Mouse (Mus musculus): ENCODE measurements at regions not wholly inside any gene's neighbourhood (a gene's known extent, or its start where the extent isn't known, plus 50 kb on each side); places are given as distances from the start of the nearest gene placed in this dataset.

DNA sequence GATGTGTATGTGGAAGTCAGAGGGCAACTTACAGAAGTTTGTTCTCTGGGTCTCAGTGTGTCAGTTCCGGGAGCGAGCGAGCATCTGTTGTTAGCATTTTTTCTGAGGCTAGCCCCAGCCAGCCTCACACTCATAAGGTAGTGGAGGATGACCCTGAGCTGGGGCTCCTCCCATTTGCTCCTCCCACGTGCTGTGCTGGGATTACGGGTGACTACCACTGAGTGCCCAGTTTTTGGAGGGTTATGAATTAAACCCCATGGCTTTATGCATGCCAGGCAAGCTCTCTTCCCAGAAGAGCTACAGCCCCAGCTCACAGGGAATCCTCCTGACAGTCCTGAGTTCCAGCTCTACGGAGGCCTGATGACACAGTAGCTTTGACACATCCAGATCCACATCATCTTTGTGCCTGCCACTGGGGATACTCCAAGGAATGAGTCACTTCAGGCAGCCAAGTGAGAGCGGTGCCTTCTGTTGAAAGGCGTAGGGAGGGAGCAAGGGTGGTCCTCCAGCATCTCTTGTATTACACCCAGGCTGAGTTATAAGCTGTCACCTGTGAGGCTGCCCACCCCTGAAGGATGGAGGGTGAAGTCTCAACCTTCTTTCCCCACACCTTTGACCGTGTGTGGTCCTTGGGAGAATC lies 97.8 kb upstream of the Parp11 start:
- DNase-seq (ENCODE audit: low spot score) = no peak

DNA sequence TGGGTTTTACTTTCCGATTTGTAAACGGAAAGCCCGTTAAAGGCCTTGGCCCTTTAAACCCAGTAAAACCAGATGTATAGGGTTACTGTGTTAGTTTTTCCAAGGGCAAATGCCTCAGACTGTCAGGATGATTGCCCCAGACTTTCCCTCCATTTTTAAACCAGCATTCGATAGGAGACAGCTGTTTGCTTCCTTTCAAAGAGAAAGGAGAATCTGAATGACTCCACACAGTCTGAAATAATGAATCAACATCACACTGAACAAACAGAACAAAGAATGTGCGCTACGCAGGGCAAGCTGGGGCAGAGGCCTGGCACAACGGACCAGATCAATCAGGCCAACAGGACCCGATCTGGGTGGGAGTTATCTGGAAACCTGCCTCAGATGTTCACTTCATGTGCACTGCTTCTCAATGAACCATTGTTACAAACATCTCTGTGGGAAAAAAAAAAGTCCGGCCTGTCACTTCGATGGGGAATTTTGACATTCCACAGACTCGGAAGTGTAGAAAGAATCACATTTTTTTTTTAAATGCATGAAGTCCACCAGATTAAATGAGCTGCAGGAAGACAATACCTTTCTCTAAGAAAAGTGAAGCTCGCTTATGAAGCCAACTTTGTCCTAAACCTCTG lies 97.0 kb upstream of the Parp11 start:
- no peak for DNase-seq (ENCODE audit: low spot score)

DNA sequence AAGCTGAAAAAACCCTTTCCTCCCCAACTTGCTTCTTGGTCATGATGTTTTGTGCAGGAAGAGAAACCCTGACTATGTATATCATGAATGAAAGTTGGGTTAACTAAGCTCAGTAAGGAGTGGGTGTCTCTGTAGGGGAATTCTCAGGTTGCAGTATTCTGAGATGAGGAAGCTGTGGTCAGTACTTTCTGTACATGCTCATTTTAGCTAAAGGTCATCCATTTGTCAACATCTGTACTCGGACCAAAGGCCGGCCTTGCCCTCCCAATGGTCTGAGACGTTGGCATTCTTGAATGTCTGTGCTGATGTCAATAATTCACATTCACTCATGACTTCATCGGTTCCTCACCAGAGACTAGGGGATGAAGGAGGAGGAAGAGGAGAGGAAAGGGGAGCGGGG lies 94.9 kb upstream of the Parp11 start:
- DNase-seq (ENCODE audit: low spot score) = no peak

DNA sequence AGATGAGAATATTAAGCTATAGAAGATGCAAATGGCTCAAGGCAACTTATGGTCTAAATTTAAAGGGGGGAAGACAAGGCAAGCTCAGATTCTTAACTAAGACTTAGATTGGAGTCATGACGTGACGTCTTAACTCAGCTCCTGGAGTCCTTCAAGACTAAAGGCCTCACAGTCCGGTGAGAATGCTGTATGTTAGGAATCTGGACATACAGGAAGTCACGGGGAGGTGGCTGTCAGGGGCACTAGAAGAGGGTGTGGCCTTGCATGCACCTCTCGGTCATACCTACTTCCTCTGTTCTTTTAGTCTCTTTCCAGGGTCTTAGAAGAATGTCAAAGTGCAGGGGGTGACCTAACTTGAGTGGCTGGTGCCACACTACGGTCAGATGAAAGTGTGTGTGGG lies 91.5 kb upstream of the Parp11 start:
- no peak for DNase-seq (ENCODE audit: low spot score)

DNA sequence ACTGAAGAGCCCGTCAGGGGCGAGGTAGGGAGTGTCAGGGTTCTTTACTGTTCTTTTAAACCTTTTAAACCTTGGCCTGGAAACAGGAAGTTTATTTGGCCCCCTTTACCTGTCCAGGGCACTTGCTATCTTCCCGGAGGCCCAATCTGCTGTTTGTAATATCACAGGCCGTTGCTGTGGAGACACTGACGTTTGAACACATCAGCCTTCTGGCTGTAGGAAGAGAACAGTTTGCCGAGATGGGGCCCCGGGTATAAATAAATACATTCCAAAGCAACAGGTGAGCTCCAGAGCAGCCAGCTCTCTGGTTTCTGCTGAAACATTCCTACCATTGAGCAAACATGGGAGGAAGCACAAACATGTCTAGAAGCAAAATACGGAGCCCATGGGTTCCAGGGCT lies 90.2 kb upstream of the Parp11 start:
- DNase-seq (ENCODE audit: low spot score) = no peak

DNA sequence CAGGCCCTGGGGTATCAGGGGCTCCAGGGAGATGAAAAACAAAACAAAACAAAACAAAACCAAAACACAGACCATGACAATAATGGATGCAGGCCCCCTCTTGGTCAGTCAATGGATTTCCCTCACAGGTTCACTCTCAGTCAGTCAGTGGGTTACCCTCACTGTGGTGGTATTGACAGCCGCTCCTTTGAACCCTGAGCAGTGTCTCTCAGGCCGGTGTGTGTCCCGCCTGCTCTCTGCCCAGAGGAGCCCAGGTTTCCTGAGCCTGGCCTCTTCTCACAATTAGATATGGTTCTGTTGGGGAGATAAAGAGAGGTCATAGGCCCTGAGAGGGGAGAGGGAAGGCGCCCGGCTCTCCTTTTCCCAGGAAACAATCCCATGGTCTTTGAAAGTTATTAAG lies 87.8 kb upstream of the Parp11 start:
- no peak for DNase-seq (ENCODE audit: low spot score)

DNA sequence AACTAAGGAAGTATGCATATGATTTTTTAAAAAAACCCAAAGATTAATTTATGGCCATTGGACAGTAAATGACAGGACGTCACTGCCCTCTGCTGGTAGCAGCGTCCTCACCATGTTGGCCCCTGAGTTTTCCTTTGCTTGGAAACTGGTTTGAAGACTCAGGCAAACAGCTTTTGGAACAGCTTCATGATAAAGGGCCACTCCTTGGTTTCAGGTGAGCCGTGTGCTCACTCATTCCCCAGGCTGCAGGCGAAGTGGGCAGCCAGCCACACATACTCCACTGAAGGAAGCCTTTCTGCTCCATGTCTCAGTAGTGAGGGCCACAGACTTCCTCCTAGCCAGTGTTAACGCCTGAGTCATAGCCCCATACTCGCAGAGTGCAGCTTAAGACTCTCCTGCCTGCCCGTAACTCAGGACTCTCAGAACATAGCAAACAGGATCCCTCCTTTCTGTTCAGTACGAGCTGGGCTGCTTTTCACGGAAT lies 87.2 kb upstream of the Parp11 start:
- DNase-seq (ENCODE audit: low spot score) = peak; percentile 65

DNA sequence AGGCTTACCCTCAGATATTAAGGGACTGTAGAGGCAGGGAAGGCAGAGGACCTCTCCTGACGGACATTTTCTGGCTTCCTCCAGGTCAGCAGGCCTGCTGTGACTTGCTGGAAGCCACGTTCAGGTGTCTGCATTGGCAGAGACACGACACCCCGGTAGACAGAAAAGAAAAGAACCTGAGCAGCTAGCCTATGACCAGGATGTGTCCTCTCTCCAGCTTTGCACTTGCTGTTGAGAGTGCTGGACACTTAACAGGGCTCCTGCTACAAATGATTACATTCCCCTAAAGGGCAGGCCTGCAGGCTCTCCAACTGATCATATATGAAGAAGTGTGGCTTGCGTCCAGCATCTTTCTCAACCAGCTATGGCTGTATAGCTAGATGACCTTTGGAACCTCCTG lies 84.5 kb upstream of the Parp11 start:
- DNase-seq (ENCODE audit: low spot score) = no peak

DNA sequence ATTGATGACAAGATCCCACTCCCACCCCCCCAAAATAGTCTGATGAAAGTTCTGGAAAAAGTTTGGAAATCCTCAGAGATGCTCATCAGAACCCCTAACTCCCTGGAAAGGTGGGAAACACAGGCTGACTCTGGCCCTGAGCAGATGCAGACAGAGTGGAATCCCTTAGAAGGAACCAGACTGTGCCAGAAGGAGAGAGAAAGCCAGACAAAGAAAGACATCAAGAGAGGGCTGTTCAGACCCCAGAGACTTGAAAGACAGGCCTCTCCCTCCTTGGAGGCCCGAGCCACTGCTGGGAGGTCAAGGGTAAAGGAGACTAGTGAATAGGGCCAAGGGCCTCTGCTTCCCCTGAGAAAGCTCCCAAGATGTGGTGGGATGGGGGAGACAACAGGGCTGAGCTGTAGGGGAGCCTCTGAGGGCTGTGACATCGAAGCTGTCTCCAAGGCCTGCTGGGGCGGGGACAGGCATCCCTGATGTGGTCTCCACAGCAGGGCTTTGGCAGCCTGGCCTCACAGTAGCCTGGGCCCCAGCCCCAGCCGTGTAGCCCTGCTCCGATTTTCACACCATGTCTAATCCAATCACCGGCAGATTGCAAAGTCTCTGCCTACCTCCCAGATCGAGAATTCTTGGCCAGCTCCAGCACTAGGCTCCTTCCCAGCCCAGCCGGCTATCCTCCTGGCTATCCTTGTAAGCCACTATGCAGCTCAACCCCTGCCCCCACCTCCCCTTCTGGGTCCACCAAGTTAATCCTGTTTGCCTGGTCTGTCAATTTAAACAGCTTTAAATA lies 83.5 kb upstream of the Parp11 start:
- DNase-seq (ENCODE audit: low spot score) = no peak

DNA sequence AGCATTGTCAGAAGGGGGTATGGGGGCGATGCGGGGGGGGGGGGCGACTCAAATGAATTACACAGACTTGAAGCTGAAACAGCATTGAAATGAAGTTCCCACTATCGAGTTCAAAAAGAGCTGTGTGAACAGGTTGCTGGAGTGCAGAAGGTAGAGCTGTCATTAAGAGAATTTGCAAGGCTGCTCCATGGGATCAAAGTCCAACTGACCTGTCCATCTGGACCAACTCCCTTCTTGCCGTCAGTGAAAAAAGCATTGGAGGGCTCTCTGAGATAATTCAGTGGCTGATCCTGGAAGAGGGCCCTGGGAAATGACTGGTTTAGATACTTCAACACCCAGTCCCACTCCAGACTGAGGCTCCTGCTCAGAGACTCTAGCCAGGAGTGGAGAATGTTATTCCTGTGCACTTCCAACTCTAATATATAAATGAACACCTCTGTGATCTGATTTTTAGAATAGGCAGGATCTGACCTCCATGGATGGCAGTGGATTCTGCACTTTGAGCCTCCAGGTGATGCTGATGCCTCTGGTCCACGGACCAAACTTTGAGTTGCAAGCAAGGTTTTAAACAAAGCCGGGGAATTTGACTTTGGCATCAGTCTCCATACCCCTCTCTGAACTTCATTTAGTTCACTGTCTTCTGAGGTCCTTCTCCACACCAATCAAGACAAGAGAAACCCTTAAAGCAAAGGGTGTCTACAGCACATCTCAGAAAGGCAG lies 82.6 kb upstream of the Parp11 start:
- no peak for DNase-seq (ENCODE audit: low spot score)

DNA sequence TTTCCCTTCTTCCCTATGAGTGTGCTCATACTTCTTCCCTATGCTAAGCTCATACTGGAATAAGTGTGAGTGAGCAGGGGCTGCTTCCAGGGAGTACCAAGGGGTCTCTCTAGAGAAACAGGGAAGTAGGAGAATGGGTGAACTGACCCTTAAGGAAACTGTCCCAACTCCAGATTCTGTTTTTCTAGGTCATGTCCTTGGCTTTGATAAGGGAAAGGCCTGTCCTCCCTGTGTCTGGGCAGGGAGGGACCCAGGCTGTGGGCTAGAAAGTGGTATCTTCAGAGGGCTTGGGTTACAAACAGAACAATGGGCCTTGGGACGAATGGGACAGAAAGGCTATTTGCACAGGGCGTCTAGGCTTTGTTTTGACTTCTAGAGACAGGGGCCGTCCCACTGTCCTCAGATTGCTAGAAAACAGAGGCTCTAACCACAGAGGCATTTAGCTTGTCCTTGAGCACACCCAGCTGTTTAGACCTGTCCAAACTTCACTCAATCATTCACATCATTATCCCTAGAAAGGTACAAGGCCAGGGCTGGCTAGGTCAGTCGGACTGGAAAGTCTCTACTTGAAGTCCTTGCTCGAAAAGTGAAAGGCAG lies 82.0 kb upstream of the Parp11 start:
- no peak for DNase-seq (ENCODE audit: low spot score)

DNA sequence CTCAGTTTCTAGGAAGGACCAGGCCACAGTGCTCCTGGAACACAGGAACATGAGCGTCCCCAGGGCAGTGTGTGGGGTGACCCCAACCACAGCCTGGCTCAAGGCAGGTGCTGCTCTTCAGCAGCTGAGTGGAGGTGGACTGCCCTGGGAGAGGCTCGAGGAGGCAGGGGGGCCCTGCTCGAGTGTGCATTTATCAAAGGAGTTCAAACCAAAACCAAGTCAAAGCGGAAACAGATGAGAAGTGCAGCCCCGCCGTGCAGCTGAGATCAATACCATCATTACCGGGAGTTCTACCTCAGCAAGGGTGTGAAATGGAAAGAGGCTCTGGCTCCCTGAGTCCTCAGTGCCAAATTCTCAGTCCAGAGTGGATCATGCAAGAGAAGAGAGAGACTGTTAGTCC lies 81.4 kb upstream of the Parp11 start:
- no peak for DNase-seq (ENCODE audit: low spot score)

DNA sequence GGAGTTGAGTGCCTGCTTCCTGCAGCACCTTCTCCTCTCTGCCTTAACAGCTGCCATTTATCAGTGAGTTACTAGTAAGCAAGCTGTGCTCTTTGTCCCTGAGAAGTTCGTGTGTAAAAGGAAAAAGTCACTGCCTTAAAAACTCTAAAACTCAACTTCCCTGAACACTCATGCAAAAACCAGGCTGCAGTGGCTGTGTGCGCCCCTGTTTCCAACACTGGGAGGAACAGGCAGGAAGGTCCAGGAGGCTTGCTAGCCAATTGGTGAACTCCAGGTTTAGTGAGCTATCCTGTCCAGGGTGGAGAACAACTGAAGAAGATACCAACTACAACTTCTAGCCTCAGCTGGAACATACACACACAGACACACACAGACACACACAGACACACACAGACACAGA lies 81.0 kb upstream of the Parp11 start:
- DNase-seq (ENCODE audit: low spot score) = no peak

DNA sequence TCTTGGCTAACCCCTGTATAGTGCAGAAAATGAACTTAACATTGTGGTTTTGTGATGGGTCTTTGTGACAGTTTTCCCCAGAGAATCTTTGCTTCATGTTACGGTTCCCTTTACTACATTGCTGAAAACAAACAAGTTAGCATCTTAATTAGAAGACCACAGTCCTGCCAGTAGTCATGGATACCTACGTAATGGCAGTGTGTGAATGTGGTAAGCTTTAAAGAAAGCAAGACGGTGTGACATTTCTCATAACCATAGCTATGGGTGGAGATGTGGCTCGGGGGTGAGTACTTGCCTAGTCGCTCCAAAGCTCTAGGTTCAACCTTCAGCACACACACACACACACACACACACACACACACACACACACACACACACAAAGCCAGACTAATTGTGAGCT lies 73.6 kb upstream of the Parp11 start:
- no peak for DNase-seq (ENCODE audit: low spot score)

DNA sequence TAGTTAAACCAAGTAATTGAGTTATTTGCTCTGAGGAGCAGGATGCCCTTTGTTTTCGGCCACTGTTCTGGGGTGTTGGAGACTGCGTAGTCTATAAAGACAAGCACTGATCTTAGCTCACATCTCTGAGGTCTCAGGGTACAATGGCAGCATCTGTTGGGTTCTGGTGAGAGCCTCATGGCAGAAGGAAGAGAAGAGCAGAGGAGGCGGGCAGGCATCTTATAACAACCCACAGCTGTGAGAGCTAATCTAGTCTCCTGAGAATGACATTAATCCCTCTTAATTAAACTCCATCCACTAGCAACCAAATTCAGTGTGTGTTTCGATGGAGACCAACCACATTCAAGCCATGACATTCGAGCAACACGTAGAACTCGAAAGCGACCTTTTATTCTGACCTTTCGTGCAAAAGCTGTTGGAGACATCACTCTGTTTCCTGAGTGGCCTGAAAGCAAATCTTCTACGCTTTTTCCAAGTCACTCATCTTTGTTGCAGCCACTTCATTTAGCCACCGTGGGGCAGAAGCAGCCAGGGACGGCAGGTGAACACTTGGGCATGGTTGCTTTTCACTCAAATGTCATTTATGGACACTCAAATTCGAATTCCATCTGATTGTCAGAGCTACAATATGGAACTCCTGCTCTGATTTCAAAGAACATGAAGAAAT lies 72.7 kb upstream of the Parp11 start:
- DNase-seq (ENCODE audit: low spot score) = no peak

DNA sequence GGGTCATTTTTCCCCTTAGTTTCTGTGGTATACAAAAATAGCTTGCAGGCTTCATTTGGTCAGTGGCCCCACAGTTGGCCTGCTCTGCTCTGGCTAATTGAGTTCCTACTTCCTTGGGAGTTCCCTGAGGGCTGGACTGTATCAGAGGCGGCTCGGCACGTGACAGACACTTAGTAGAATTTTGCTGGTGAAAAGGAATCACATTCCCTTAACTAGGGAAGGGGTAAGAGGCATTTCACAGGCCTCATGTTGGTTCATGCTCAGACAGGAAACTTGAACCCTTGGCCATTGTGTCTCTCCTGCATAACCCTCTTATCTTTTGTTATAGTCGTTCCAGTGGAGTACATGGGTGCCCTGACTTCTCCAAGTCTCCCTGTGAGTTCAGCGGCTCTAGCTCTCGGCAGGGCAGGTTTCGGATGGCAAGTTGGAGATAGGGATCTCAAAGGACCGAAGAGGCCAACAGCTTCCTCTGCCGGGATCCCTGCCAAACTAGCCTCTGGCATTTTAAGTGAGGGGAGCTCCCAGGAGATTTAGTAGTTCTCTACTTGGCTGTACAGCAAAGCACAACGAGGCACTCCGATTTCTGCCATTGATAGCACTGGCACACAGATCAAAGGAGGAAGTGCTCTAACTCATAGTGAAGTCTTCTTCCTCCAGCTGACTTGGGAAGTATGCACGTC lies 72.0 kb upstream of the Parp11 start:
- no peak for DNase-seq (ENCODE audit: low spot score)

DNA sequence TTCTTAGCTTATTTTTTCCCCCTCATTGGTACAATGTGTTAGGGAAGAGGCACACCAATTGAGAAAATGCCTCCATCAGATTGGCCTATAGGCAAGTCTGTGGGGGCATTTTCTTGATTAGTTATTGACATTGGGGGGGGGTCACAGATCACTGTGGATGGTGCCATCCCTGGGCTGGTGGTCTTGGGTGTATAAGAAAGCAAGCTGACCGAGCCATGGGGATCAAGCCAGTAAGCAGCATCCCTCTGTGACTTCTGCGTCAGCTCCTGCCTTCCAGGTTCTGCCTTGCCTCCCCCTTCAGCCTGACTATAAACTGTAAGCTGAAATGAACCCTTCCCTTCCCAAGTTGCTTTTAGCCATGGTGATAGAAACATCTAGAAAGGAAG lies 71.5 kb upstream of the Parp11 start:
- DNase-seq (ENCODE audit: low spot score) = no peak

DNA sequence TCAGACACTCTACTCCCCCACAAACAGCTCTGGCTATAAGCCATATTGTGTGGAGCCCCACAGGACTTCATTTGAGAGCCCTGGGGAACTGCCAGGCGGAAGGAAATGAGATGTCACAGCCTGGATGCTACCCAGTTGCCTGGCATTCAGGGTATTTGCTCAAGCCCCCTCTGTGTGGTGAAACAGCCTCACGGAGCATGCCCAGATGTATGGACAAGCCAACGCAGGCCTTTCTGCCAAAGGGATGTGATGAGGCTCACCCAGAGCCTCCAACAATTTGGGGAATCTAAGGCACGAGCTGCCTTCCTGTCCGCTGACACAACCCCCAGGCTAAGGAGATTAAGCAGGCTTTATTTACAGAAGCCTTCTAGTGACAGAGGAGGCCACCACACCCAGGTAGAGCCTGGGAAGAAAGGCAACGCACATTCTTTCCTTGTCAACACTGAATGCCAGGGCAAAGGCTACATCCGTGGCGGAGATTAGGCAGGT lies 70.9 kb upstream of the Parp11 start:
- no peak for DNase-seq (ENCODE audit: low spot score)

DNA sequence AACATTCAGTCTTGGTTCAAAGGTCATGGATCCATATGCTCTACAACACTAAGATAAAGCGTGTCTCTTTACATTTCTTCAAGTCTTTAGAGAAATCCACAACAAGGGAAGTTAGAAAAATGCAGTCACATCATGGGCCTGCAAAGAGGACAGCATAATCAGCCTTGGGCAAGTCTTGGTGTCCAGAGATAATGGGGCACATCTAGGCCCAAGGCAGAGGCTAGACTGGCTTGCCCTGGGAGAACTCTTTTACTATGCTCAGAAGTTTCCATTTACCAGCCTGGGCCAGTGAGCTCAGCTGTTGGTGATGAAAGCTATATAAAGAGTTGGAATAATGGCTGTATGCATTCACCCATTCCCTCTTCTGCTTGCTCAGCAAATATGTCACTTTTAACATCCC lies 67.9 kb upstream of the Parp11 start:
- no peak for DNase-seq (ENCODE audit: low spot score)

DNA sequence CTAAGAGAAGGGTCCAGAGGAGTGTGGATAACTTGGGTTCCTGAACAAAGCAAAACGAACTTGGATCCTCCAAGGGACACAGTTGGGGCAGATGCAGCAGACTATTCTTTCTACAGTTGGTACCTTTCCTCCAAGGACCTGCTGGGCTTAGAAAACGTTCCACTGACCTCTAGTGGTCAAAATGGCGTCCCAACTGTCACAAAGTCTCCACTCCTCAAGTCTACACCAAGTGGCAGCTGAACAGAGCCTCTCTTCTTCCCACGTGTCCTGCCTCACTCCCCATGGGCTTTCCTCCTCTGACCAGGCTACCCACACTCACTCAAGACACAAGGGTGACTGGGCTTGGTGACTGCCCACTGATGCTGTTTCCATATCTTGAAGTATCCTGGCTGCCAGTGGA lies 67.1 kb upstream of the Parp11 start:
- no peak for DNase-seq (ENCODE audit: low spot score)
